Mouse (Mus musculus): ENCODE measurements around the gene Trmt10a. TPM values are rescaled to one million over a fixed set of nuclear protein-coding genes. Genes with fewer than 3 reads are reported as not detected.

Gene Trmt10a
- polyA plus RNA-seq (2015; fragmentation: Nextera tagmentation; extraction: Ambion mirVana) = 8.8 and 12.9 TPM in 2 replicates

DNA sequence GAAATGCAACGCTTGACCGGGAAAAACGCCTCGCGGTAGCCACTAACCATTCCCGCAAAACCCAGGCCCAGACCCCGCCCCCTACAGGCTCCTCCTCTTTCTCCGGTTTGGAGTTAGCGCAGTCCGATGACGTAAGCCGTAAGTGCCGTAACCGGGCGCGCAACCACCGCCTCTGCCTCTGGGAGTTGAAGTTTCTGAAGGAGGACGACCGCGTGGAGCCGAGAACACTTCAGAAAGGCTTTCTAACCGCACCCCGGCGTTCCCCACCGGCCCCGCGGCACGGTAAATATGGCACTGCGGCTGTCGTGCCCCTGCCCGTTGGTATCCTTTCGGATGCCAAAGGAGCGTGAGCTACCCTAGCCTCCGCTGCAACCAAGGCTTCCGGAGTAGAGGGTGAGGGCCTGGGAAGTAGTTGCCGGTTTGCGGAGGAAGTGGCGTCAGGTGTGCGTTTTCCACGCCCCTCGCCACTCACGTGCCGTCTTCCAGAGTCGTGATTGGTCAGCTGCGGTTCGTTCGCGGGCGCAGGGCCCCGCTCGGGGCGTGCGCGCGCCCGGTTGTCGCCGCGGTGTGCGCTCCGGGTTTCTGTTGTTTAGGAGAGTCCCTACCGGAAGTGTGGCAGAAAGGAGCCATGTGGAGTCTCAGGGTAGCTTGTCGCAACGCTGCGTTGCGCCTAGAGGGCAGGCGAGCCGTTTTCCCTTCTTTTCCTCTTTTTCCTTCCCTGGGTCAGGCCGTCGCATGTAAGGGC lies at the start of gene Trmt10a:
Gene Trmt10a, plus strand, starts transcription at position 134 of the 745 bp plus-strand sequence.
- Histone ChIP-seq H3K9ac (peak within 1 kb of the TSS; percentile 85), H3K36me3 (no peaks in the 10 kb centered on the region), H3K4me3 (replicated peaks) (peak within 1 kb of the TSS; percentile 52), H3K4me1 (replicated peaks) (0 out of 2 replicates have a peak, but pooled peaks cover 2% of the 10 kb centered on the region), H3K27ac (peak within 1 kb of the TSS; percentile 100), H3K27me3 (replicated peaks) (no peaks in the 10 kb centered on the region), H3K9me3 (no peaks in the 10 kb centered on the region), H3K4me2 (replicated peaks) (peak within 1 kb of the TSS; percentile 72)
- WGBS = under 1% methylated on average over 70 of the region's 70 CpGs
- ATAC-seq = peak; percentile 99

DNA sequence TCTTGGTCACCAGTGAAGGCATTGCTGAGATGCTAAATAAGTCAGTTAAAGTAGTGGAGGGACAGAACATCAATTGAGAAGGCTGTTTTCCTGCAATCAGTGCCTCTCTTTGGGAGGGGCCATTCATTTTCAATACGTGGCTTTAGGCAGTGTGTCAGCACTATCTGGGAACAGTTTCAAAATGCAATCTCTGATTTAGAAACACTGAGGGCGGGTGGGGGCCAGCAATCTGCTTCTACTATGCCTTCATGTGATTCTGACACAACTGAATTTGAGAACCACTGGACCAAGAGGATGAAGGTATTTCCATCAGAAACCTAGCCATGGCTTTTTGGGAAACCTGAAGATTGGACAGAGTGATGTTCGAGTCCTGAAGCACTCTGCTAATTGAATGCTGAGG lies 47.9 kb upstream of the Trmt10a start:
- no peak overlapping the region for H3K27ac ChIP-seq
- WGBS = 79% methylated on average over 3 of the region's 3 CpGs
- ATAC-seq = no peak
- H3K9me3 ChIP-seq = no peaks in the 10 kb centered on the region
- no peaks in the 10 kb centered on the region for H3K4me1 ChIP-seq (replicated peaks)
- no peak overlapping the region for H3K4me2 ChIP-seq (replicated peaks)
- 0 out of 2 replicates have a peak, but pooled peaks cover 3% of the 10 kb centered on the region for H3K36me3 ChIP-seq
- no peaks in the 10 kb centered on the region for H3K27me3 ChIP-seq (replicated peaks)
- no peak overlapping the region for H3K9ac ChIP-seq
- H3K4me3 ChIP-seq (replicated peaks) = no peak overlapping the region

DNA sequence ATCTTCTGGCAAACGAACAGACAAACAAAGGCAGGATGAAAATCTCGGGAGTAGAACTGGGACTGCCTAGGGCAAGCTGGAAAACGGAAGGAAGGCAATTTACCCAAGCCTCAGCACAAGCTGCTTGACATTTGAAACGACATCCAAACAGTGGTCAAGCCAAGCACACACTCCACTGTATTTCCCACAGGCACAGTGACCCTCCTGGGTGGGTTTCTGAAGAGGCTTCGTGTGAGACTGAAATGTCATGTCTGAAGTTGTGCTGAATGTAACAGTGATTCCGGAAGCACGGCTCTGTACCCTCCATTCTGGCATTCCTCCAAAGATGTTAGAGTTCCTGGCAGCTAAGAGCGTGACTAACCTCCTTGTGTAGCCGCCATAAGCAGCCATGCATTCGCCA lies 47.5 kb upstream of the Trmt10a start:
- WGBS = 74% methylated on average over 10 of the region's 10 CpGs
- Histone ChIP-seq H3K27me3 (replicated peaks) (no peaks in the 10 kb centered on the region), H3K27ac (no peak overlapping the region), H3K4me3 (replicated peaks) (no peak overlapping the region), H3K4me1 (replicated peaks) (no peaks in the 10 kb centered on the region), H3K36me3 (0 out of 2 replicates have a peak, but pooled peaks cover 3% of the 10 kb centered on the region), H3K9ac (no peak overlapping the region), H3K9me3 (no peaks in the 10 kb centered on the region), H3K4me2 (replicated peaks) (no peak overlapping the region)
- ATAC-seq = no peak

DNA sequence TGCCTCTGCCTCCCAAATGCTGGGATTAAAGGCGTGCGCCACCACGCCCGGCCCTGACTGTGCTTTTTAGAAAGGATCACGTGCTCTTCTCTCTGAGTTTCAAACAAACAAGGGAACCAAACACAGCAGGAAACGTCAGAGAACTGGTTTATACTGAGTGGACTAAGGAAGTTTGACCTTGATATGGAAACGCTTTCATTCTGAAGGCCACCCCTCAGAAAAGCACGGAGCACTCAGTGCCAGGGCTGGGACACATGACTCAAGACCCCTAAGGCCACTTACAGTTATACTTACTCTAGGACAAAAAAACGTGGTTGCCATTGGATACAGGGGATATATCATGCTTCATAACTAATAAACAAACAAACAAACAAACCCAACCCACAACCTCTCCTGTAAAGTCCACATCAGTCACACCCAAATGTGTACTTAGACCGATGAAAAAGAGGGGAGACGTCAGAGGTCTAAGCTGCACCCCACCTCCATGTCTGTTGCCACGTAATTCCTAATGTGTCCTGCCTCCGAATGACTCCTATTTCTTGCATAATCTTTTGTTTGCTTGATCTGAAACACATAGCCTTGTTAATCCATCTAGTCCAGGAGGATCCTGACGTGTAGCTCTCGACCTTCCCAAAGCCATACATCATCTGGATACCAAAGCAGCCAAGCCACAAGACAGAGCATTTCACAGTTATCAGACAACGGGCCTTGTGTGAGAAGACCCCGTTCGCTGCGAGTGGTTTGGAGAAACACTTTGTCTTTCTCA lies 46.8 kb upstream of the Trmt10a start:
- Histone ChIP-seq H3K36me3 (no peaks in the 10 kb centered on the region), H3K4me3 (replicated peaks) (no peak overlapping the region), H3K9ac (no peak overlapping the region), H3K4me2 (replicated peaks) (no peak overlapping the region), H3K27ac (no peak overlapping the region), H3K9me3 (no peaks in the 10 kb centered on the region), H3K4me1 (replicated peaks) (no peaks in the 10 kb centered on the region), H3K27me3 (replicated peaks) (no peaks in the 10 kb centered on the region)
- WGBS = 85% methylated on average over 19 of the region's 19 CpGs
- no peak for ATAC-seq

DNA sequence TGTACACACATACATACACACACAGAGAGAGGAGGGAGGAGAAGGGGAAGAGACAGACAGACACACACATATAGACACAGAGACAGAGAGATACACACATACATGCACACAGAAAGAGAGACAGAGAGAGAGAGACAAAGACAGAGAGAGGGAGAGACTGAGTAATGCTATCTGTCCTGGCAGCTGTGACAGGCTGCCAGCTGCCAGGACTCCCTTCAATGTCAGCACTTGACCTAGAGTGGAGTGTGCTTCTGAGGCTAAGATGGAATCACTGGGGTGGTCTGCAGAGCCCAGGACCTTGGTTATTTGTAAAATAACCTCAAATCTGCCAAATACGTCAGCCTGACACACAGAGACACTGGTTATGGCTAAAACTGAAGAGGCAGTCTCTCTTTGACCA lies 45.5 kb upstream of the Trmt10a start:
- Histone ChIP-seq H3K36me3 (no peaks in the 10 kb centered on the region), H3K9ac (no peak overlapping the region), H3K27me3 (replicated peaks) (no peaks in the 10 kb centered on the region), H3K4me2 (replicated peaks) (no peak overlapping the region), H3K27ac (no peak overlapping the region), H3K9me3 (no peaks in the 10 kb centered on the region), H3K4me3 (replicated peaks) (no peak overlapping the region), H3K4me1 (replicated peaks) (no peaks in the 10 kb centered on the region)
- WGBS = 62% methylated on average over 1 of the region's 1 CpGs
- peak; percentile 54; the same call in 1 of the 2 replicates for ATAC-seq

DNA sequence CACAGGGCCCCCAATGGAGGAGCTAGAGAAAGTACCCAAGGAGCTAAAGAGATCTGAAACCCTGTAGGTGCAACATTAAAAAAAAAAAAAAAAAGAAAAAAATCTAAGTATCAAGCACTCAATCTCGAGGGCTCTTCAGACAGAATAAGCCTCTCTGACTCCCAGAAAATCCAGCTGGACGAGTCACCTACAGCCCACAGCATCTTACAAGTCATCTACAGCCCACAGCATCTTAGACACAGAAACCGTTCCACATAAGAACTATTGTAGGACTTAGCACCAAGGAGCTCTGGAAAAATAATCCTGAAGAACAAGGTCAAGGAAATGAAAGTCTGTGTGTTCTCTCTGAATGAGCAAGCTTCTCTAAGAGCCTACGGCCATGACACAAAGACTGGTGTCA lies 41.3 kb upstream of the Trmt10a start:
- 92% methylated on average over 4 of the region's 4 CpGs for WGBS
- Histone ChIP-seq H3K27ac (no peak overlapping the region), H3K36me3 (no peaks in the 10 kb centered on the region), H3K27me3 (replicated peaks) (no peaks in the 10 kb centered on the region), H3K9ac (no peak overlapping the region), H3K4me1 (replicated peaks) (no peaks in the 10 kb centered on the region), H3K4me2 (replicated peaks) (no peak overlapping the region), H3K9me3 (no peaks in the 10 kb centered on the region), H3K4me3 (replicated peaks) (no peak overlapping the region)
- ATAC-seq = no peak

DNA sequence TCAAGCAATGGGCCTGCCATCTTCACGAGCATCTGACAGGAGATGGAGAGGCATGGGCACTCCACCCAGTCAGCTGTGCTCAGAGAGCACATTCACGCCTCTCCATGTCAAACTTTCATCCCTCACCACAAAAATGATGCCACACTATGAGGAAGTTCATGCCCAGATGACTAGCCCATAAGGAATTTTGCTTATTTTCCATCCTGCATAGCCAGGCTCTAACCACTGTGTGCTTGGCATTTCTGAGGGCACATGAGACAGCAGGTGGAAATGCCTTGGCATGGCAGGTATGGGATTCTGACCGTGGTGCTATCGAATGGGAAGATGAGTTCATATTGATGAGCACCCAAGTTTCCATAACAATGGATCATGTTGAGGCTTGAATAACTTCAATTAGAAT lies 39.6 kb upstream of the Trmt10a start:
- Histone ChIP-seq H3K4me2 (replicated peaks) (no peak overlapping the region), H3K4me1 (replicated peaks) (no peaks in the 10 kb centered on the region), H3K9ac (no peak overlapping the region), H3K27me3 (replicated peaks) (no peaks in the 10 kb centered on the region), H3K36me3 (no peaks in the 10 kb centered on the region), H3K27ac (no peak overlapping the region), H3K9me3 (no peaks in the 10 kb centered on the region), H3K4me3 (replicated peaks) (no peak overlapping the region)
- ATAC-seq = no peak
- WGBS = 93% methylated on average over 4 of the region's 4 CpGs

DNA sequence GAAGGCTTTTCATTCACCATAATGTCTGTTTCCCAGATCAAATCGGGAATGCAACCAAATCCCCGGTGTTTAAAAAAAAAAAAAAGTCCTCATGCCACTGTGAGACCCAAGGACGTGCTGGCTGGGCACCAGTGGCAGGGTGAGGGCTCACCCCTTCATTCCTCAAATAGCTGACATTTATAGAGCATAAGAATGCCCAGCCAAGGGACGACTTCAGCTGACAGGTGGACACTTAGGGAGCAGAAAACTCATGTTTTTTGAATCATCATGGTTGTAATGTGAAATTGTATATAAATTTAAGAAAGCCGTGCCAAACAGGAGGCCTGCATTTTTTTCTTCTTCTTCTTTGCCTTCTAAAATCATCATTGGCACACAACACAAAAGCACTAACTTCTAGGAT lies 38.2 kb upstream of the Trmt10a start:
- no peaks in the 10 kb centered on the region for H3K36me3 ChIP-seq
- ATAC-seq = no peak
- H3K27me3 ChIP-seq (replicated peaks) = no peaks in the 10 kb centered on the region
- H3K4me2 ChIP-seq (replicated peaks) = no peak overlapping the region
- WGBS = 76% methylated on average over 5 of the region's 5 CpGs
- no peak overlapping the region for H3K27ac ChIP-seq
- no peaks in the 10 kb centered on the region for H3K9me3 ChIP-seq
- H3K4me3 ChIP-seq (replicated peaks) = no peak overlapping the region
- H3K4me1 ChIP-seq (replicated peaks) = no peaks in the 10 kb centered on the region
- no peak overlapping the region for H3K9ac ChIP-seq

DNA sequence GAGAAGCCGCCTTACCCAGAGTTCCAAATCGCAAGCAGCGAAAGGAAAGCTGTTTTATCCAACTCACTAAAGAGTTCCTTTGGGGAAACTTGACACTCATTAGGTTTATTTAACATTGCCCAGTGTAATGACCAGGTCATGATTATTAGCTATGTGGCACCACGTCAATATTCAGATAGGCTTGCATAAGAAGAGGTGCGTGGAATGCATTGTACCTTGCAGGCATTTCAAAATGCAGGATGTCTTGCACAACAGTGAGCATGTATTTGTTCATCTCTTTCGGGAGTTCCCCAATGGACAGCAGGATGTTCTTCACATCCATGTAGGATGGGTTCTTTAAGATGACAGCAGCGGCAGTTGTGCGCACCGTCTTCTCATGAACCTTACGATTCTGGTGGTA lies 36.4 kb upstream of the Trmt10a start:
- Histone ChIP-seq H3K4me2 (replicated peaks) (no peak overlapping the region), H3K4me1 (replicated peaks) (no peaks in the 10 kb centered on the region), H3K36me3 (no peaks in the 10 kb centered on the region), H3K9me3 (no peaks in the 10 kb centered on the region), H3K27me3 (replicated peaks) (no peaks in the 10 kb centered on the region), H3K4me3 (replicated peaks) (no peak overlapping the region), H3K27ac (no peak overlapping the region), H3K9ac (no peak overlapping the region)
- 93% methylated on average over 10 of the region's 10 CpGs for WGBS
- no peak for ATAC-seq

DNA sequence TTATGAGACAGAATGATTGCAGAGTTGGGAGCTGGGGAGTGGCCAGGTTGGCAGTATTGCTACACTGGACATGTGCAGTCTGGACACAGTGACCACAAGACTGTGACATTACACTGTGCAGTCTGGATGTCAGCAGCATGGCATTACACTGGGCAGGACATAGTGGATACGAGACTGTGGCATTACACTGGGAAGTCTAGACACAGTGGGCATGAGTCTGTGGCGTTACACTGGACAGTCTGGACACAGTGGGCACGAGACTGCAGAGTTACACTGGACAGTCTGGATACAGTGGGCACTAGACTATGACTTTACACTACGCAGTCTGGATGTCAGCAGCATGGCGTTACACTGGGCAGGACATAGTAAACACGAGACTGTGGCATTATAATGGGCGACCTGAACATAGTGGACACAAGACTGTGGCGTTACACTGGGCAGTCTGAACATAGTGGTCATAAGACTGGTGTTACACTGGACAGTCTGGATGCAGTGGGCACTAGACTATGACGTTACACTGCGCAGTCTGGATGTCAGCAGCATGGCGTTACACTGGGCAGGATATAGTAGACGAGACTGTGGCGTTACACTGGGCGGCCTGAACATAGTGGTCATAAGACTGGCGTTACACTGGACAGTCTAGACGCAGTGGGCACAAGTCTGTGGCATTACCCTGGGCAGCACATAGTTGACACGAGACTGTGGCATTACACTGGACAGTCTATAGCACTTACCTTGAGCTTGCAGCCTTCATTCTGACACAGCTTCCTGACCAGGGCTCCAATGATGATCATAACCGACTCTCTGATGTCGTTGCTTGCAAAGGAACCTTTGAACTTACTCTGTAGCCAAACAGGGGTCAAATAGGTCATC lies 32.1 kb upstream of the Trmt10a start:
- peak; percentile 42; the same call in 1 of the 2 replicates for ATAC-seq
- Histone ChIP-seq H3K36me3 (no peaks in the 10 kb centered on the region), H3K9ac (no peak overlapping the region), H3K27ac (no peak overlapping the region), H3K4me3 (replicated peaks) (no peak overlapping the region), H3K27me3 (replicated peaks) (no peaks in the 10 kb centered on the region), H3K4me1 (replicated peaks) (no peaks in the 10 kb centered on the region), H3K4me2 (replicated peaks) (no peak overlapping the region), H3K9me3 (no peaks in the 10 kb centered on the region)
- WGBS = 89% methylated on average over 19 of the region's 19 CpGs

DNA sequence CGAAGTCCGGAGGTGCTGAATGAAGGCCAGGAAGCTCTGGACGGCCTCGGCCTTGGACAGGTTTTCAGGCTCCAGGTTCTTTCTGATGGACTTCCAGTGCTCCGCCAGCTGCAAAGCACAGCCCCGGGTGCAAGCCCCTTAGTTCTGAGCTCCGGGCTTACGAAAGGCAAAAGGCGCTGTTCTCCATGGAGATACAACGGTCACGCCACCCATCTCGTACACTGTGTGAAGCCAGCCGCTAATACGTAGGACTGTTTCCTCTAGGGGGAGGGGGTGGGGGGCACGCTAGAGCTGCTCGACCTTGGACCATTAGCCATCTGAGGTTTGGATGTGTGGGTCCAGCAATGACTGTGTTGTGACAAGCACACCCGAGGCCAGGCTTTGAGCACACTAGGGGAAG lies 29.1 kb upstream of the Trmt10a start:
- Histone ChIP-seq H3K4me1 (replicated peaks) (no peaks in the 10 kb centered on the region), H3K4me2 (replicated peaks) (no peak overlapping the region), H3K27ac (no peak overlapping the region), H3K27me3 (replicated peaks) (no peaks in the 10 kb centered on the region), H3K9ac (no peak overlapping the region), H3K4me3 (replicated peaks) (no peak overlapping the region), H3K9me3 (no peaks in the 10 kb centered on the region), H3K36me3 (no peaks in the 10 kb centered on the region)
- WGBS = 88% methylated on average over 17 of the region's 17 CpGs
- no peak for ATAC-seq

DNA sequence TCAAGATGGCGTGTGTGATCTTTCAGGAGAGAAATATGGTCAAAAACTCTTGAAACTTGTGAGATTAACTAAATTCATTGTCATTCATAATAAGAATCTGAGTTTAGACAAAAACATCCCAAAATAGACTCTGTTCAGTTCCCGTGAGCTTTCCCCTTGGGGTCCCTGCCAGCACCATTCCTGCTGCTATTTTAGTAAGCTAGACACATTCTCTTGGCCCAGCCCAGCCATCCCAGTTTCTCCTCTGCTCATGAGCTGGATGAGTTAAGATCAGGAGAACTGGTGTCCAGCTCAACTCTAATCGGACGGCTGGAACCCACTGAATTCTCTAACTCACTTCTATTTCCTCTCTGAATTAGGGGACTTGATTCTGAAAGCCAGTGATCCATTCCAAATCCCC lies 26.4 kb upstream of the Trmt10a start:
- 80% methylated on average over 4 of the region's 4 CpGs for WGBS

More for the DNA sequence above, 26.4 kb upstream of the Trmt10a start:
- Histone ChIP-seq H3K4me3 (replicated peaks) (no peak overlapping the region), H3K27me3 (replicated peaks) (no peaks in the 10 kb centered on the region), H3K9me3 (no peaks in the 10 kb centered on the region), H3K36me3 (no peaks in the 10 kb centered on the region), H3K4me2 (replicated peaks) (no peak overlapping the region), H3K4me1 (replicated peaks) (0 out of 2 replicates have a peak, but pooled peaks cover 3% of the 10 kb centered on the region), H3K9ac (no peak overlapping the region), H3K27ac (no peak overlapping the region)
- no peak for ATAC-seq

Data from intestine, embryonic 15.5 days (tissue).